Mouse (Mus musculus) layer of hippocampus, adult 9-10 months (tissue): Measurements from ENCODE around the gene Mzf1.

Source experiments
- DNase-seq: peaks from one replicate; pipeline ENCODE4 v3.0.0; 2022; ENCODE audit warnings: low spot score

The Mzf1 gene

DNA sequence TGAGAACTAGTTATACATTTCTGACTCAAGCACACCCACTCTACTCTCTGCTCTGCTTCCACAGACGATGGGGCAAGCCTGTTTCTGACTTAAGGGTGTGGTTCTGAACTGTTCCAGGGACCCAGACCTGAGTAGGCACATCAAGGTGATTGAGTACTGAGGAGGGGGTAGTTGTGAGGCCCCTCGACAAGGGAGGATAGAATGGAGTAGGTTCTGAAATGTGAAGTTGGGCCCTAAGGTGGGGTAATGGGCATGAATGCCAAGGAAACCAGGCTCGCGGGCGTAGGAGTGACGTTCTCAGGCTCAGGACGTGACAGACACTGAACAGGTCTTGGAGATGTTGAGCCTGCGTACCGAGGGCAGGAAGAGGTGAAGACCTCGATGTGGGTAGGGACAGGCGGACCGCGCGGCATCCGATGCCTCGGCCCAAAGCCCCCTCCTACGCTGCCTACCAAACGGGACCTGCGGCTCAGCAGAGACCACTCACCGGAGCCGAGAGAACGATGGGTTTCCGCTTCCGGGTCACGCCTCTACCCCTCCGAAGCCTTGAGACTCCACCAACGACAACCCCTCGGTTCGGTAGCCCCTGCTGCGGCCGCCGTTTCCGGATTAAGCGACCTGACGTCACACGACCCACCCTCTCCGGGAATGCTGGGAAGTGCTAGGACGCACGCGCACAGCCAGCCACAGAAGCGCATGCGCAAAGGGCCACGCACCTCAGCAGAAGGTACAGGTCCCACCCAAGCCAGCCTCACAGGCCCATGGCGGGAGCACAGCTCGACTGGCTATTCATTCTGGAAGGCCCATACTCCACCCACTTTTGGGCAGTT is 20.2 kb downstream of the Mzf1 start, which contains the start of gene Chmp2a:
Gene Chmp2a, minus strand, starts transcription at position 660 of the 830 bp plus-strand sequence.
- peak; percentile 92 for DNase-seq

- DNase-seq = no peak
Observed at GRCm38 (mm10) chr7:13033451-13034147, 21.0 kb downstream of the Mzf1 start.

- DNase-seq = no peak
Observed at GRCm38 (mm10) chr7:13032541-13032940, 22.0 kb downstream of the Mzf1 start.

DNA sequence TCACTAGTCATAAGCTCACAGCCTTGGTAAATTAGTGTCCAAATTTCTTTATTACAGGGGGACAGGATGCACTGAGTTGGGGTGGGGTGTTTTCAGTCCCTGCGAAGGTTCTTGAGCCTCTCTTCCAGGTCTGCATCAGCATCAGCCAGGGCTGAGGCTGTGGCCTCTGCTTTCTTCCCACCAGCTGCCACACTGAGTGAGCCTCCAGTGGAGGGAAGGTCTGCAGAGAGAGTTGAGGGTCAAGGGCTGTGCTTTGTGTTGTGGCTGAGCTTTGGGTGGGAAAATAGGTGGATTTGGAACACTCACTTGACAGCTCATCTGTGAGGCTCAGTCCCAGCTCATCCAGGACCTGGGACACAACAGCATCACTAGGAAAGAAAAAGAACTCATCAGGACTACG is 22.6 kb downstream of the Mzf1 start:
- DNase-seq = no peak

GRCm38 (mm10) chr7:13031069-13031468 is 23.5 kb downstream of the Mzf1 start:
- DNase-seq = no peak

DNA sequence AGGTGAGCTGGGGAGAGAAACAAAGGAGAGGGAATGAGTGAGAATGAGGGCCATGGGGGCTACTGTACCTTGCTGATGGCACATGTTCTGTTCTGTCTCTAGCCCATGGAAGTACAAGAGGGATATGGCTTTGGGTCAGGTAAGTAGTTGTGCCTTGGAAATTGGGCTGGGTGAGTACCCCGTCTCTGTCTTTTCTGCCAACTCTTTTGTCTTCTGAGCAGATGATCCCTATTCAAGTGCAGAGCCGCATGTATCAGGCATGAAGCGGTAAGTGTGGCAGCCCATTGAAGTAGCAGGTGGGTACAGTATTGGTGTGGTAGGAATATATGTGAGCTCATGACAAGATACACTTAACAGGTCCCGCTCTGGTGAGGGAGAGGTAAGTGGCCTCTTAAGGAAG is 25.6 kb downstream of the Mzf1 start:
- DNase-seq = no peak

DNA sequence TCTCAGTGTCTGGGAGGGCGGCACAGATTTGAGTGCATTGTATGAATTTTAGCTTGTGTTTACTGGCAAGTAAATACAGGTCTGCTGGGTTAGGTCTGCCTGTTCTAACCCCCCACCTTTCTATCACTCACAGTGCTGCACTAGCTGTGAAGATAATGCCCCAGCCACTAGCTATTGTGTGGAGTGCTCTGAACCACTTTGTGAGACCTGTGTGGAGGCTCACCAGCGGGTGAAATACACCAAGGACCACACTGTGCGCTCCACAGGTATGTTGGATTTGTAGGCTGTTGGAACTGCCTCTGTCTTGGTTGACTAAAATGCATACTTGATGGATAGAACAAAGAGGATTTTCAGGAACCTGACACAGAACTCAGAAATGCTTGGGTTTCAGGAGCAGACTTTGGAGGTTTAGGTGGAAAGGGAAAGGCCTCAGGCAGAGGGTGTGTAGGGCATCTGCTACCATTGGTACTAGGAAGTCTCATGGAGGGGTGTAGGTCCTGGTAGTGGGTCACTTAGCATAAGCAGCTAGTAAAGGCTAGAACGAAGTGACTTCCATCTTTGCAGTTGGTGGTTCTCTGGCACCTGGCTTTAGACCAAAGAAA is 29.0 kb downstream of the Mzf1 start:
- no peak for DNase-seq

- DNase-seq = no peak
Observed at GRCm38 (mm10) chr7:13024805-13025204, 29.8 kb downstream of the Mzf1 start.

GRCm38 (mm10) chr7:13023928-13024731 is 30.4 kb downstream of the Mzf1 start:
- DNase-seq = peak; percentile 92

DNA sequence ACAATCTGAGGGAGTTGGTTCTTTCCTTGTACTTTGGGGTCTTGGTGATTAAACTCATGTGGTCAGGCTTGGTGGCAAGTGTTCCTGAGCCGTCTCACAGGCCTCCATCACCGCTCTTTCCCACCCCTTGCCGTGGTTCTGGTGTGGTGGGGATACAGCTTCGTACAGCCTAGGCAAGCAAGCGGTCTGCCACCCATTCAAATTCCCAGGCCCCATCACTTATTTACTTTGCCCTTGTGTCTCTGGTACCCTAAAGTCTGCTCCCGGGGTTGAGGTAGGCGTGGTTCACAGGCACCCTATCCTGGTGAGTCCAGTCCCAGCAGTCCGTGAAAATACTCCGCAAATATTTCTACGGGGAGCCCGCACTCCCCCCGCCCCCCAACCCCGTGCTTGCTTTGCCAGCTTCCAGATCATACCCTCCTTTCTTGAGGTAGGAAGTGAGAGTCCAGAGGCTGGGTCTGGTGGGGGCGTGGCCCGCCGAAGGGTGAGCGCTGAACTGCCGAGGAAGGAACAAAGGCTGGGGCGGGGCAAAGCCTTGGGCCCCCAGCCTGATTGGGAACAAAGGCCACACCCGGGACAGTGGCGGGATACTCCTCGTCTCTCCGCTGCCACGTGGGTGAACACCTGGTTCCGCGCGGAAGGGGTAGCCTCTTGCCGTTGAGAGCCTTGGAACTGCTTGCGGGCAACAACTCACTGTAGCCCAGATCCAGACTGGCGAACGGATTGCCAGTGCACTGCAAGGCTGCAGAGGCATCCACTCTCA is 31.6 kb downstream of the Mzf1 start:
- DNase-seq = no peak

GRCm38 (mm10) chr7:13015217-13015616 is 39.3 kb downstream of the Mzf1 start:
- no peak for DNase-seq

GRCm38 (mm10) chr7:13014275-13014839 is 40.2 kb downstream of the Mzf1 start:
- DNase-seq = no peak

DNA sequence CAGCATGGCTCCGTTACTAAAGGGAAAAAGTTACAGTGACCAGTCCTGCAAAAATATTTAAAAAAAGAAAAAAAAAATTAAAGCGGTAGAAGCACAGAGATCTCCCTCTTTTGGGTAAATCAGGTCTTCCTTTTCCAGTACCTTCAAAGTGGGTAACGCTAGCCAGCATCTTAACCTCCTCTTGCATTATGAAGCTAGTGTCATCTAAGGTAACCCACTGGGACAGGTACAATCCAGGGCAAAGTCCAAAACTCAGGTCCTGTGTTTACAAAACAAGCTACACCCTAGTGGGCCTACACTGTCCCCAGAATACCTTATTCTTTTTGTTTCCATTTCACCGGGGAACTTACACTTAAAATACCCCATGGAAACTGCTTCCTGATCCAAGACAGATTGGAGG is 40.9 kb downstream of the Mzf1 start:
- DNase-seq = no peak

DNA sequence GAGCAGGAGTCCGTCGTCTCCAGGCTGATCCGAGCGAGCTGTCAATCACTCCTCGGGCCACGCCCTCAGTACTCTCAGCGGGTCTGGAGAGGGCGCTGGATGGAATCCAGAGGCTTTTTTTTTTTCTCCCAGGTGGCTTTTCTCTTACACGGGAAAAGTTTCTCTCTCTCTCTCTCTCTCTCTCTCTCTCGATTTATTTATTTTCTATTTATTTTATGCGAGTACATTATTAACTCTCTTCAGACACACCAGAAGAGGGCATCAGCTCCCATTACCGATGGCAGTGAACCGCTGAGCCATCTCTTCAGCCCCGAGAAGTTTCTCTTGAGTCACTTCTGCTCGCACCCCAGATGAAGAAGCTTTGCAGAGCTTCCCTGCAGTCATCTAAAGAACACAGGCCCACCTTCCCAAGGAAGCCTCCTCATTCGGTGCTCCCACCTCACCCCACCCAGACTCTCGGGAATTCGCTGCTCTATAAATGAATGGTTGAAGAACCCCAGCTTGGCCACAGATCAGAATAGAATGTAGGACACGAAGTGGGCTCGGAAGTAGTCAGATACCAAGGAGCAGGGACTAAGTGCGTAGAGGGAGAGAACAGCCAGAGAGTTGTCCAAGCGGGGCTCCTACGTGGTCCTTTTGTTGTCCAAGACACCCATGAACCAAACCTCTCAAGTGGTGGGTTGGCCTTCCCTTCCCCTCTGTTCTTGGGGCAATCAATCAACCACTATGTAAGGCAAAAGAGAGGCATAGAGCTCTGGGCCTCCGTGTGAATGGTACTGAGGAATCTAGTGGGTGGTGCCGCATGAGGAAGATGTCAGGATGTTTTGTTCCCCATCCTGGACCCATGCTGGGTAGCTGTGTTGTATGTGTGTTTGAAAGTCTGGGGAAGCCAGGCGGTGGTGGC is 44.3 kb downstream of the Mzf1 start, which contains the start of gene Zbtb45:
Gene Zbtb45, minus strand, starts transcription at position 30 of the 904 bp plus-strand sequence.
- no peak for DNase-seq

DNA sequence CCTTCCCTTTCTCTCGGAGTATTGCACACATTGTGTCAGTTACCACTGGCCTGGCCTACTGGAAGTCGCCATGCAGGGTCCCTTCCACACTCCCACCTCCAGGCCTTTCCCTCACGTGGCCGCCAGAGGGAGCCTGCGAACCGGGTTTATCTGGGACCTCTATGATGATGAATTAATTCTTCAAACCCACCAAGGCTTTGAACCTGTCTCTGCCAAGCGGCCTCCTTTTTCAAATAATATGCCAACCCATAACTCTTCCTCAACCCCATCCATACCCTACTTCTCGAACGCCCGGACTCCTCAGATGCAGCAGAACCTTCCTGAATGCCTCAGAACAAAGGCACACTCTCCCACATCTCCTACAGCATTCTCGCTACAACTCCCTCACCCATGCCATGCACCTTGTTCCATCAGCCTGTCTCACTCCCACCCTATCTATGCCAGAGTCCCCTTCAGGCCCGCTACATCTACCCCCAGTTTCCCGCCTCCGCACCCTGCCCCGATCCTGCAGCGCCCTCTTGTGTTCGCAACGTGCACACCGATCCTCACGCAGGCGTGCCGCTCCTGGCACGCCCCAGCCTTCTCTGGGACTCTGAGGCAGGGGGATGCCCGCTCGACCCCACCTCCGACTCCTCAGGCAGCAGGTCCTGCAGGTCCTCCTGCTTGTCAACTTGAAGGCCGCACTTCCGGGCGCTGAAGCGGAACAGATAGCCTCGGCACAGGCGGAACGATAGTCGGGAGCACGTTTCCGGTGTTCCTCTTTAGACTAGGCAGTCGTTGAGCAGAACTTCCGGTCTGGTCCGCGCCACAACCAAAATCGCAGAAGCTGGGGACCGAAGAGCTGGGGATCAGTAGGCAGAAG is 45.2 kb downstream of the Mzf1 start:
- peak; percentile 95 for DNase-seq

DNA sequence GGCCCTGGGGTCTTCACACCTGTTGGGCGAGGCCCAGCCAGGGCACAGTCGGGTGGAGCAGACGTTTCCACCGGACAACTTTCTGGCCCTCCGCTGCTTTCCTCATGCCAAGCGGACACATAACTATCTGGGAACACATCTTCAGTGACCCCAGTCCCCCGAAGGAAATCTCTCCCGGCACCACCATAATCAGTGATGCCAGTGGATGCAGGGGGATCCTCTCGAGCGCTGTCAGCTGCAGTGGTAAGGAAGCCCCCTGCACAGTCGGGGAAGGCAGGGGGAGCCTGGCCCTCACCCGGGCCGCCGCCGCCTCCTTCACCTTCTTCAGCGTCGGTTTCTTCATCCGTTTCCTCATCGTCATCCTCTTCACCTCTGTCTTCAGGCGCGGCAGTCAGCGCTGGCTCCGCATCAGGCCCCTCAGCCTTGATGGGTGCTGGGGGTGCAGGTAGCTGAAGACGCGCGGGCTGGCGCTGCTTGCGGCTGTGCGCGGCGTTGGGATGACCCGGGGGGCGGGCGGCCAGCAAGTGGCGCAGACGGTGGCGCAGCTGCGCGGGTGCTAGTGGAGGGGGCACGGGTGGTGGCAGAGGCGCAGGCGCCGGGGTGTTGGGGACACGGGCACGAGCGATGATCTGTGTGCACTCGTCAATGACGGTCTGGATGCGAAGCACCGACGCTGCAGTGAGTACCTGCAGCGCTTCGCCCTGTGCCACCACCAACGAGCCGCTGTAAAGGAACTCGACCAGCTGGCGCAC is 47.0 kb downstream of the Mzf1 start:
- no peak for DNase-seq

DNA sequence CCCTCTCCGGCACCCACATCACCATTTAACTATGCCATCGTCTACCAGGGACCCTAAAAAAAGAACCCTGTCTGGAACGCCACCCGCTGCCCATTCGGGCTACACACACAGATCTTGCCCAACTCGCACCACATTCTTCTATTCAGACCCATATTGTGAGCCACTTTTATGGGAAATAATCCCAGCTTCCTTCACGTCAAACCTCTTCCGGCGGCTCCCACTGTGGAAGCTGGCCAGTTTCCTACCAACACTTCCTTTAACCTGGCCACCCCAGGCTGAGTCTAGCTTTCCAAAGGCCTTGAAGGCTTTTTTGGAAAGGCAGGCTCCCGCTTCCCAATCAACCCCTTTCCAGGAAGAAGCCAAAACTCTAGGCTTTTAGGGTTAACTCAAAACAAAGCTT is 48.0 kb downstream of the Mzf1 start:
- DNase-seq = no peak

GRCm38 (mm10) chr7:13006011-13006410 is 48.6 kb downstream of the Mzf1 start:
- DNase-seq = no peak
